Mouse (Mus musculus) lung, postnatal 36 days (tissue): Measurements from ENCODE around the gene Shank3.
A peak's percentile ranks its signal among the peaks of the same experiment; 100 is the strongest.

Experiments
- DNase-seq: peaks from one replicate; pipeline ENCODE4 v3.0.0; 2022; ENCODE audit warnings: mixed read lengths

The Shank3 gene

GRCm38 (mm10) chr15:89525896-89526295, 26.5 kb downstream of the Shank3 start:
- peak; percentile 23 for DNase-seq

- DNase-seq: no peak
Observed at GRCm38 (mm10) chr15:89526776-89527325, 27.4 kb downstream of the Shank3 start.

GRCm38 (mm10) chr15:89527466-89527865, 28.0 kb downstream of the Shank3 start:
- no peak for DNase-seq

- DNase-seq: peak; percentile 23
Observed at GRCm38 (mm10) chr15:89528201-89528850, 28.9 kb downstream of the Shank3 start.

GRCm38 (mm10) chr15:89528923-89529322, 29.5 kb downstream of the Shank3 start:
- DNase-seq: no peak

- peak; percentile 64 for DNase-seq
Observed at GRCm38 (mm10) chr15:89530336-89530735, 30.9 kb downstream of the Shank3 start.

- no peak for DNase-seq
Observed at GRCm38 (mm10) chr15:89531399-89531798, 32.0 kb downstream of the Shank3 start.

- no peak for DNase-seq
Observed at GRCm38 (mm10) chr15:89532026-89532923, 32.9 kb downstream of the Shank3 start.

GRCm38 (mm10) chr15:89532924-89533842, 33.8 kb downstream of the Shank3 start:
- no peak for DNase-seq

- no peak for DNase-seq
Observed at GRCm38 (mm10) chr15:89533843-89534207, 34.4 kb downstream of the Shank3 start.

GRCm38 (mm10) chr15:89544171-89544570, 44.7 kb downstream of the Shank3 start:
- DNase-seq: no peak

- DNase-seq: no peak
Observed at GRCm38 (mm10) chr15:89547321-89547720, 47.9 kb downstream of the Shank3 start.

GRCm38 (mm10) chr15:89547824-89548601, 48.6 kb downstream of the Shank3 start:
- no peak for DNase-seq

GRCm38 (mm10) chr15:89548837-89549236, 49.4 kb downstream of the Shank3 start:
- DNase-seq: no peak

- DNase-seq: no peak
Observed at GRCm38 (mm10) chr15:89550506-89550905, 51.1 kb downstream of the Shank3 start.

- DNase-seq: no peak
Observed at GRCm38 (mm10) chr15:89551733-89552132, 52.3 kb downstream of the Shank3 start.

GRCm38 (mm10) chr15:89555591-89555990, 56.2 kb downstream of the Shank3 start:
- DNase-seq: no peak

- DNase-seq: no peak
Observed at GRCm38 (mm10) chr15:89556401-89557178, 57.2 kb downstream of the Shank3 start.

GRCm38 (mm10) chr15:89557179-89557995, 58.0 kb downstream of the Shank3 start:
- no peak for DNase-seq

GRCm38 (mm10) chr15:89557996-89558390, 58.6 kb downstream of the Shank3 start:
- no peak for DNase-seq
